Mouse (Mus musculus) 3T3-L1 (cell line): ENCODE data around the gene Tenm2.
A peak's percentile ranks its signal among the peaks of the same experiment; 100 is the strongest.

Experiments used
- DNase-seq: peaks from one replicate; pipeline ENCODE4 v3.0.0-alpha.2; 2015; ENCODE audit warnings: low read depth, low spot score

Tenm2 gene

DNA sequence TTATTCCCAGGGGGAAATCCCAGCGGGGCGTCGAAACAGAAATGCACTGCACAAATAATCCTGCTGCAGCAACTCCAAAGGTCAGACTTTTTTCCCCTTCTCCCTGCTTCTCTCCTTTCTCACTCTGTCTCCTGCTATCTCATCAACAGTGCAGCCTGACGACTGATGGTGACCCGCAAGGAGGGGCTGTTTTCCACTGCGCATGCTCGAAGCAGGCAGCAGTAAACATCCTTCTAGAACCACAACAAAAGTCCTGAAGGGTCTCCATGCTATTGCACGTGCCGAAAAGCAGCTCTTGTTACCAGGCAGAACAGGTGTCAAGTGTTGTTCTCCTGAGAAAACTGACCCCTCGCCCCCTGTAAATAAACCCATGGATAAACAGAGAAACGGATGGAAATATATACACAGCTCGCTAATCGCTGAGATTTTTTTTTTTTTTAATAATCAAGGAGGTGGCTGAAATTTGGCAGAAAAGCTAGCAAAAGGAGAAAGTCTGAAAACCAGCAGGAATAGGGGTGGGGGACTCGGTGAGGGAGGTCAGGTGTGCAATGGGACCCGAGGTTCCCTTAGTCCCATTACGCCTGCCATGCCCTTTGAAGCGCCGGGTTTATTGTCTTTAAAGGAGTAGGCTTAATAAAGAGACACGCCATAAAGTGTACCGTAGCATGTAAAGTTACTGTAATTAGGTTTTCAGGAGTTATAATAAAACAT is 958.4 kb downstream of the Tenm2 start:
- DNase-seq: no peak

DNA sequence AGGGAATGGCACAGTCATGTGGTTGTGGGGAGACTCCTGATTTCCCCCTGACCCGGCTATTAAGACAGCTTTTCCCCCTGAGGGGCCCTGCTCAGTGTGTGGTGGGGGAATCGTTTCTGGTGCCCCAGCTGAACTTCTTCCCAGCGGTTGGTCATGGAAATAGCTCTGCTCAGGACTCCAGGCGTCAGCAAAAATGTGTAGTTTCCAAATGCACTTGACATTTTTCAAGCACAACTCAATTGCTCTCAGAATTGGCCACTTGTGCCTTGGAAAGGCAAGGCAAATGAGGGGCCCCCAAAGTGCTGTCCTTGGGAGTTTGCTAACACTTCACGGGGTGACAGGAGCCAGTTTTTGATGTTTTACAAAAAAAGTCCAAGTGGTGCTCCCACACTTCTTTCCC is 959.7 kb downstream of the Tenm2 start:
- DNase-seq: no peak

DNA sequence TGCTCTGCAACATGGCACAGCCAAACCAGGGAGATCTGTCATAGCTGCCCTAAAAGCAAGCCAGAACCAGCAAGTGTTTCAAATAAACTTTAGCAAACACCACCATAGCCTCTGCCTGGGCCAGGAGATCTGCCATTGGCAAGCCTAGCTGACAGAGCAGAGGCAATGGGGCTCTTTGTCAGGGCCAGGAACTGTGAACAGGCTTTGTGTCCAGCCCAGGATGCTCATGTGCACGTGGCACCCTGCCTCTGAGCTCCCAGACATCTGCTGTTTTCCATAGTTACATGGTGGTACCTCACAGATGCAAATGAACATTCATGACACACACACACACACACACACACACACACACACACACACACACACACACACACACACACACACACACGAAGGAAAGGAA is 963.6 kb downstream of the Tenm2 start:
- DNase-seq: no peak

DNA sequence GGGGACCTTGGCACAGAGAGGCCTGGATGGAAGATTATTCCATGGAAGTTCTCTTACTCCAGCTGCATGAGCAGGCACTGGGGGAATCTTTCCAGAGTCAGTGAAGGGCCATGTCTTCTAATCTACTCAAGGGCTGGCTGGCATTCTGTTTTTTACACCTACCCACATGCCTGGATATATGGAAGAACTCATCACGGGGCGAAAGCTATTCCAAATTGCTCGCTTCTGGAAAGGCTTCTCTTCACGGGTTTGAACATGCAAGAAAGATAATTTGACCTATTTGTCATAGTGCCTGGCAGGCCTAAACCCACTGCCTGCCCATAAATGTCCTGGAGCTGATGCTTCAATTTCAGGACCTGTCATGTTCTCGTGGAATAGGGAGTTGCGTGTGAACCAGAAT is 965.8 kb downstream of the Tenm2 start:
- no peak for DNase-seq

DNA sequence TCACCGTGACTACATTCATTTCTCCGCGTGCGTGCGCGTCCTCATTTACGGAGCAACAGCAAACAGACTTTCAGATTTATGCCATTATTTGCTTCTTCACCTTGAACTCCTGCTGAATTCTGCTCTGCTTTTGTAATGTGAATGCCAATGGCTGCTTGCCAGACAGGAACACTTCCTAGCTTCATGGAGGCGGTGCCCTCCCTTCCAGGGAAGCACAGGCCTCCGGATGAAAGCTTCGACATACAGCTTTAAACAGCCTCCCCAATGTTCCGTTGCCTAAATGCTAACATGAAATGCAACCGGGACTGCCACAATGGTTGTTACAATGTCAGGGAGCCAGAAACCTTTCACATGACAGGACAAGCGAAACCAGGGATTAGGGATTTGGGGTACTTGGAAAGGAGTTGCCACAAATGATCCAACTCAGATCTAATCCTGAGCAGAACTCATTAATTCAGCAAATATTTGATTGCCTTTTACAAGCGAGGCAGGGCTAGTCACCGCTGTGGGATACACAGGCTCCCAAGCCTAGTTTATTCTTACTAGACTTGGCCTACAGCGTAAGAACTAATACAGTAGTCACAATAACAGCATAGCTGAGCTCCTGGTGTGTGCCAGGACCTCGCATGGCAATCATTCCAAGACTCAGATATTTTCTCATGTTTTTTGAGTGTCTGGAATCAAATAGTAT is 970.8 kb downstream of the Tenm2 start:
- DNase-seq: no peak

DNA sequence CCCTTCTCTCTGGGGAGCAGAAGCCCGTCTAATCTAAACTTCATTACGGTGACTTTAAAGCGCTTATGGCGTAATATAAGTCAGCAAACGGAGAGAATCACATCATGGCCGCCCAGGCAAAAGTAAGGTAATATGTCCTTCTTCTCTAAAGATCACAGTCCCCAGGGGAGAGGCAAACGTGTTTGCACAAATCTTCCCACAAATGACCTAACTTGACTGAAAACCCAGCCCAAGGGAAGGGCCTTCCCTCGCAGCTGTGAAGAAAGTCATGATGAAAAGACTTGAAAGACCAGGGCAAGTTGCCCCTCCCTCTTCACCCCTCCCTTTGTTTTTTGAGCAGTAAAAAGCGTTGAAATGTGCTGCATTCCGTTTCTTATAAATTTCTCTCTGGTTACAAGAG is 971.9 kb downstream of the Tenm2 start:
- no peak for DNase-seq

DNA sequence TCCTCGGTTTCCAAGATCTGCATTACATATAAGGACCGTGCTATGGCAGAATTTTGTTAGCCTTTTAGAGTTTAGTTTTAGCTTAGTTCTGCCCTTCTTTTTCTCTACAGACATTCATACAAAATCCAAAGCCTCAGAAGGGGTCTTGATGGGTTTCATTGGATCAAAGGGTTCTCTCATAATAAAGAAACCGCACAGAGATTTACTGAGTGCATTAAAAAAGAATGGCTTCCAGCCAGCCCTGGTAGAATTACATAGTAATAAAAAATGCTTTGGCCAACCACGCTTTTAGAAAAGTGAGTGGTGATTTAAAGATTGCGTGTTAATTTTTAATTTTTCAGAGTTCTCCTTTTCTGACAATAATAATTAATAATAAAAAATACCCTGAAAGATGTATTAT is 978.6 kb downstream of the Tenm2 start:
- no peak for DNase-seq

DNA sequence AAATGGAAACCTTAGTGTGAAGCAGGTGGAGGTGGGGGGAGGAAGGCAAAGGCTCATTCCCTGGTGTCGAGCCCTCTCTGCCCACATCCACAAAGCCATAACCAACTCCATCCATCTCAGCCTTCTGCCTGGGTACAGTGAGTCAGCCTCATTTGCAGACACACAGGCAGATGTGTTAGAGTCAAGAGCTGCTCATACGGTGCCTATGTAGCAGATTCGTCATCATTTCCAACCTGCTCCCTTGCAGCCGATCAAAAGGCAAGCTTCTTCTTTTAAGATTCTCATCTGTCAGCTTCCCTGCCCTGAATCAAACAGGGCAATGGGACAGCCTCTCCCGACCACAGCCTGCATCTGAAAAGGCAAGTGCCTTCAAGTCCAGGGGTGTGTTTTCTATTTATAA is 979.0 kb downstream of the Tenm2 start:
- no peak for DNase-seq

DNA sequence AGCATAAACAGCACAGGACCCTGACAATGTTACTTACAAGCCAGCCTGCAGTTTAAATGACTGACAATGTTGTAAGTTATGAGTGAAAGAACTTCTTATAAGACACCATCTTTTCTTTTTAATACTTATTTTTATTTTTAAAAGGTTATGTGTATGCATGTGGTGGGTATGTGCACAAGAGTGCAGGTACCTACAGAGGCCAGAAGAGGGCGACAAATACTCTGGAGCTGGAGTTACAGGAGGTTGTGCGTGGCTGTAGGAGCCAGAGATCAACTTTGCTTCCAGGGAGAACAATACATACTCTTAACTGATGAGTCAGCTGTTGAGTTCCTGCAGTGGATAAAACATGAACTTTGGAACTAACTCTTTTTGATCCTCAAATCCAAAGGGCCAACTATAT is 981.7 kb downstream of the Tenm2 start:
- no peak for DNase-seq

DNA sequence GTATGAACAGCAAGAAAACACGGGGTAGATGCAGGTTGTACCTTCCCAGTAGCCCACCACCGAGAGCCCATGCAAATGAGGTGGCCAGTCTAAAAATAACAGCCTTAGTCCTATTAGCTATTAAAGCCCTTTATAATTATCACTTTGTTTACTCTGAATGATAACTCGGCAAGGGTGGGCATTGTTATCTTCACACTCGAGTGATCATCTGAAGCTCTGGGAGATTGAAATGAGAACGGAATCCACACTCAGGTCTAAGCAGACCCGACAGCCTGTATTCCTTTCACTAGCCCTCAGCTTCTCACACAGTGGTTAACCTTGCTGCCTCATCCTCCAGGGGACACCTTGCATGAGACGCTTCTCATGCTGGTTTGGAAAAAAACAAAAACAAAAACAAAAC is 985.7 kb downstream of the Tenm2 start:
- DNase-seq: no peak

DNA sequence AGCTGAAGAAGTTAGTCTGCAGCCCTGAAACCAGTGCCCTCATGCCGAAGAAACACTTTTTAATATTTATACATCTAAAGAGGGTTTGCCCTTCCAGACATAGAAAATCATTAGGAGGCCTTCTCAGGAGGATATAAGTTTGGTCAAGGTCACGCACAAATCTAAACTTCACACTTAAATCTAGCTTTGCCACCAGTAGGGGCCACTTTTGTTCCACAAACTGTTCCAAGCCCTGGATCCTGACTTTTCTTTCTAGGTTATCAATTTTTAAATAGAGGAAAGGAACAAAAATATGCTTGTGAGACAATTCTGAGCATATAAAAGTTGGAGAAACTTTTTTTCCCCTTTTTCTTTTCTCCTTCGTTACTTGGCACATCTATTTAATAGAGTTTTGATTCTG is 989.6 kb downstream of the Tenm2 start:
- no peak for DNase-seq

DNA sequence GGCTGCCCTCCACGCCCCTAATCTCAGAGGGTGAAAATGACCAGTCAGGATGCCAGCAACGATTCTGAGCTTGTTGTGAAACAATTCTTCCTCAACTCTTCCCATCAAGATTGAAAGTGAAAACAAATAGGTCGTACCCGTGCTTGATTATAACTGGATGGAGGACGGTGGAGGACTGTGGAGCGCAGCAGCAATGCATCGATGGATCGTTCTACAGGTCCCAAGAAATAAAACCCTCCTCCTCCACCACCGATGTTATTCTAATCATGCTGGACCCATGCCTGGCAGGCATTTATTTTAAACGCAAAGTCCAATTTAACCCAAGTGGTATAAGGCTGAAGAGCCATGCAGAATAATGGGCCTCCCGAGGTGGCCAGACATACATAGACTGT is 991.3 kb downstream of the Tenm2 start:
- DNase-seq: no peak

DNA sequence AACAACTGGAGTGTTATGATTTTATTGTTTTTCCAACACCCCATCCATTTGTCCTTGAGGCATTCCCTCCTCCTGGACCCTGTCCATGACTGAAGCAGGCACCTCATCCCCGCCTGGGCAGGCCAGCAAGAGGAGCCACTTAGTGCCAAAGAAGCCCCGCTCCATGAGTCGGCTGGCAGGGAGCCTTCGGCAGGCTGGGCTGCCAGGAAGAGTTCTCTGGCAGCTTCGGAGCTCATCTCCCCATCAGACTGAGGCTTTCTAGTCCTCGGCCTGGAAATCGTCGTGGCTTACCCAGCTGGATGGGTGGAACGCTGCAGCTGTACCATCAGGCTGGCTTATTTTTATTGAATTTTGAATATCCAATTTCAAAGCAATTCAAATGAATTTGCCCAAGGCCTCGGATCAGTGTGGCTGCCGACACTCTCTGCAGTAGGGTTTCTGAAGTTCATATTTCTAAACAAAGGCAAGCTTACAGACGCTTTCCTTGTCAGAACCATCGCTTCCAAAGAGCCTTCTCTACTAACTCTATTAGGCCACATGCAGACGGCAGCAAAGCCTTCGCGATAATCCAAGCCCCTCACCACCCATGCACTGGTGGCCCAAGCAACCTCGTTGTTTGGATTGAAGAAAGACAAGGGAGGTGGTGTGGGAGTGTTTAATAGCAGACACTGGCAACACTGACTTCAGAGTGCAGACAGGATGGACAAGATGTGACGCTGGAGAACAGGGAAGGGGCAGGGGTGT is 991.8 kb downstream of the Tenm2 start:
- DNase-seq: no peak

DNA sequence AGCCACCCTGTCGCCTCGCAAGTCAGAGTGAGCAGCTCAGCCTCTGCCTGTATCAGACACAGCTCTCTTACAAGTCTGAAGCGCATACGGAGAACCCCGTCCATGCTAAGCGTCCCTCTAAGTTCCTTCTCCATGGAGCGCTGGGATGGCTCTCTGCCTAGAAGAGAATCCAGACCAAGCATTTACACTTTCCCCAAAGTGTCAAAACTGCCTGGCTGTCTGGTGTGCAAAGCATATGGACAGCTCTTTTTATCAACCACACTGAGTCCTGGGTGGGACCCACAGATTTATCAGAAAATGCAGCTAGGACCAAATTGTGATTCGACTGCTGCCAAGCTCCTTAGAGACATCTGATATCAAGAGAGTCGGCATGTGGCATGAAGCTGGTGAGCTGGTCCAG is 996.9 kb downstream of the Tenm2 start:
- DNase-seq: no peak

DNA sequence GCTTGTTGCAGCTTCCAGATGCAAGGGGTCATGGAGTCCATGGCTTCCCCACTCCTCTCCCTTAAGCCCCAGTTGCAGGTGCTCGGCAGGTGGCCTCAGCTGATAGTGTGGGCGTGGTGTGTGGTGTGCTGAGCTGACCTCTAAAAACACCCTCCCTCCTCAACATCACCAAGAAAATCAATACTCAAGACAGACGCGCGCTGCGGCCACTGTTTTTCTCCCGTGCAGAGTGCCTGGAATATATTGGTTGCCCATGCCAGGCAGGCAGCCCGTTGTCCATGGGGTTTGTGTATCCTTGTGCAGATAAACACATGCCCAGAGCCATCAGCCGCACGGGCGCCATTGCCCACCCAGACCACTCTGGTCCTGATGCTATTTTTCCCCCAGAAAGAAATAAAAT is 1007.1 kb downstream of the Tenm2 start:
- DNase-seq: no peak

DNA sequence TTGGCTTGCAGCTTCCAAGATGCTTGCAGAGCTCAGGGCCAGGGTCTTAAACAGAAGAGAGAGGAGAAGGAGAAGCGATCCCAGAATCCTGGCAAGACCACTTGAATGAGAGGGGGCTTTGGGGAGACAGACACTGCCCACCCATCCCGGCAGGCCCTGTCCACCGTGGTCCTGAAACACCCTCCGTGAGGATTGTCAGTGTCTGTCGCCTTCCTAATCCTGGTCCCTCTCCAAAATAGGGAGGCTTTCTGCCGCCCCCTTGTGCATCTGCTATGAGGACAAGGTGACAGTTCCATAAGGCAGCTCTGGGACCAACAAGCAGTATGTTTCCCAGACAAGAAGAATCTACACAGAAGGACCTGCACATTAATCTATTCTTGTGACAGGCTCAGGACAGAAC is 1007.6 kb downstream of the Tenm2 start:
- DNase-seq: no peak

DNA sequence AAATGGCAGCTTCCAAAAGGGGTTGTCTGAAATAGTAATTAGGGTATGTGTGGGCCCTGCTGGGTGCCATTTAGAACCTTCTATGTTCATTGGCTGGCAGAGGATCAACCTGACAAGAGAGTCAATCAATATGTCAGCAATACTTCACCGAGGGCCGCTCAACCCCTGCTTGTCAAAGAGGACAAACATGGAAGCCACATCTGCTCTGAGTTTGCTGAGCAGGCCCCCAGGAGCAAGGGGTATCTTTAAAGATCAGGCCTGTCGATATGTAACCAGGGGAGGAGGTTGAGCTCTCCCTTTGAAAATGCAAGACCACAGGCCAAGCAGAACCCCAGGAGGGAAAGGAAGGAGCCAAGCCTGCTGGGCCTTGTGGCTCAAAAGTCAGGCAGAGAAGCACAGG is 1009.7 kb downstream of the Tenm2 start:
- DNase-seq: no peak

DNA sequence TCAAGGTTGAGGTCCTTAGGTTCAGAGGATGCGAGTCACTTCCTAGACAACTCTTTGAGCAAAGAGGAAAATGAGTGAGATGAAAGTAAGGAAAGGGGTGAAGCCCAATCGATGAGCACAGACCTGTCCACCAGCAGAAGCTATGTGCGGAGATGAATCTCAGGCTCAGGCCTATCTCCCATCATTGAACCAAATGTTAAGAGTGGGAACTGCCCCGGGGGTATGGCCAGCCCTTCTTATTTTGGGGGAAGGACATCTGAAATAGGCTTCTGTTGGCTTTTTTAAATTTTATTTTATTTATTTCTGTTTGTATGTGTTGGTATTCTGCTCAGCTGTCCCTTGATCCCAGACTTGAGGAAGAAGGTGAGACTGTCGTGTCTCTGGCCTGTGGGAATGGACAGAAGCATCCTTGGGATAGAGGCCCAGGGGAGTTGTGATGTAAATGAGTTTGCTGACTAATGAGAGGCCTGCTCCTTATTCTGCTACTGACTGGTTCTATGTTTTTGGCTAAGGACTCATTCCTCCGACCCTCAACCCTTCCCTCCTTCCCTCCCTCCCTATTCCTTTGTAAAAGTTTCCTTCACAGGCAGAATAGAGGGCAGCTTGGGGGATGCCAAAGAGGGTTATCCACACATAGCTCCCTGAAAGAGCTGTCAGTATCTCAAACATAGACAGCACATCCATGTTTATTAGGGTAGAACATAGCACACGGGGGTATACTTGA is 1011.9 kb downstream of the Tenm2 start:
- no peak for DNase-seq

DNA sequence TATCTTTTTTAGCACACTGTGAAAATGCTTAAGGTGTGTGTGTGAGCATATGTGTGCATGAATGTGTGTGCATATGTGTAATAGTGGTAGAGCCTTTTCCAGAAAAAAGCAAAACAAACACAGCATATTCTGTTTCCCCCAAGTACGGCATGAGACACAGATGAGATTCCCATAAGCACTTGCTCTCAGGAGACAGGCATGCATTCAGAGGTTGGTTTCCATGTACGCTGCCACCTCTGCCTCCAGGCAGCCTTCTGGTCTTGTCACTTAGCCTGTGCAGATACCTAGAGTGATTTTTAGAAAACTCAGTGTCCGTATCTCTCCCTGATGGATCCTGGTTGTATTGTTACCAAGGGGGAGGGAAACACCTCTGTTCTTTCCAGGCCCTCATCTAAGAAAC is 1013.7 kb downstream of the Tenm2 start:
- DNase-seq: no peak

DNA sequence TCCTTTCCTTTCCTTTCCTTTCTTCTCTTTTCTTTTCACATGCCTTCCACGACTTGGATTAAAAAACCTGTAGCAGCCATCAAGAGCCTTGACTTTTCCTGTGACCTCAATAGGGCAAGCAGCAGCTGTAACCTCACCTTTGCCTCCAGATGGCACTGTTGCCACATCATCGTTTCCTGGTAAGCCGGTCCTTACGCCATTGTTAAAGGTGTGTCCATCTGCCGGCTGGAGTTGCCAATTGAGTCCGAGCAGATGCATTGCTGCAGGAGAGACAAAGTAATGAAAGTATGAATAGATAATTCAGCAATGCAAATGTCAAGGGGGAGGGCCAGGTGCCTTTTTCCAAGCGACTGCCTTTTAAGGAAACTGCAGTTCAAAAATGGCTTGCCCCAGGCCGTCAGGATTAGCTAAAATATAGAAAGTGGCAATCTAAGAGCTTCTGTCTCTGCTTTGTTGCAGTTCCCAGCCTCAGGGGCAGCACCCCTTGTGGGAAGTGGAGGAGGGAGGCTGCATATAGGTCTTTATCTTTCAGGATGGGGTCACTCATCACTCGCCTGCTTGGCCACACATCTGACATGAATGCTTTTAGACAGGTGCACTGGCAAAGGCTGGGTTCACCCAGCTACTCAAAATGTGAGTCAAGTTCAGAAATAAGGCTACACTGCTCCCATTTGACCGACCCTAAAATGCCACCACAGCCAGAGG is 1014.3 kb downstream of the Tenm2 start:
- DNase-seq: peak; percentile 80

DNA sequence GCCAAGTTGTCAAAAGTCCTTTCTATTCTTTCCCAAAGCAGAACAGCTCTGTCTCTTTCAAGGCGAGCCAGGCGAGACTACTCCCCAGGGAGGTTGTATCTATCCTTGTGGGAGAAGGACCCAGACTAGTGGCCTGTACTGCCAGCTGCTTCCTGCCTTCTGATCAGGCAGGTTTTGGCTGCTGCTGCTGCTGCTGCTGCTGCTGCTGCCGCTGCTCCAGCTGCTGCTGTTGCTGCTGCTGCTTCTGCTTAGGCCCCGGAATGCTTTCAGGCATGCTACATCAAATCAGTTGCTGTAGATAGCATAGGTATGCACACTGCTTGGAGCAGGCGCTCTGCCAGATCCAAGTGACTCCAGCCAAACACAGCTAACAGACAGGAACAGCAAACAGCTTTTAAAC is 1015.1 kb downstream of the Tenm2 start:
- no peak for DNase-seq

DNA sequence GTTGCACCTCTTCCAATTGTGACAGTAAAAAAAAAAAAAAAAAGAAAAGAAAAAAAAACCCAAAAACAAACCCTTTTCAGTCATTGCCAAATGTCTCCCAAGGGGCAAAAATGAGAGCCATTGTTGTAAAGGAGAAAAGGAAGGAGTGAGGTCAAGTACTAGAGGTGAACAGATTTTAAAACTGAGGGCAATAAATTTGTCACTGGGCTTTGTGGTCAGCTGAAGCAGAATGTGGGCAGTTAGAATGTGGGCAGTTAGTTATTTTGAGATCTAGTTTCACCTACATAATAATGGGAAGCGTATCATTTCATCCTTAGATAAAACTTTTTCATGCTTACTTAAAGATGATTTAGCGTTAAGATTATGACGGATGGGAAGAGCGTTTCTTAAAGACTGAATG is 1016.2 kb downstream of the Tenm2 start:
- DNase-seq: no peak
